Mouse (Mus musculus): ENCODE data around the gene Lrriq3. TPM values are rescaled to one million over a fixed set of nuclear protein-coding genes. Genes with fewer than 3 reads are reported as not detected.

Lrriq3 gene
- polyA plus RNA-seq, 1 experiment from 2014 or later = 1.4 TPM

DNA sequence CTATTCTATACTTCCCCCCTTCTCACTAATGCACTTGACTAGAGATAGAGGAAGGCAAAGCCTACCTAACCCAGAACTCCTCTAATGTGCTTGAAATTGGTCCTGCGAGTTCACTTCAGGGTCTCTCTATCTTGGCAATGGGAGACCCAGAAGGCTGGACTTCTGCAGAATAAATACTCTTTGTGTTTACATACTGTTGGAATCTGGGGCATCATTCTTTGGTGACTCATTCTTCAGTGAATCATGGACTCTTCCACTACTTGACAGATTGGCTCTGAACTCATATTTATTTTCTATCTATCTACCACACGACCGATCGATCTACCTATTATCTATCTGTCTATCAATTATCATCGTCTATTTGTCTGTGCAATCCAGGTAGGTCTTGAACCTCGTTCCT is 1.2 kb upstream of the Lrriq3 start:
- 94% methylated on average over 6 of the region's 6 CpGs for WGBS
- Histone ChIP-seq H3K9me3 (ENCODE audit: control insufficient read depth, low read length) (no peaks in the 10 kb centered on the region), H3K9ac (replicated peaks; ENCODE audit: low read depth, low read length) (no peak overlapping the region), H3K36me3 (ENCODE audit: control insufficient read depth, insufficient read depth, low read length) (peaks cover 11% of the 10 kb centered on the region), H3K27ac (ENCODE audit: low read depth, low read length) (no peak overlapping the region), H3K4me2 (ENCODE audit: low read depth, low read length) (peak overlapping the region; percentile 62; the same call in 1 of the 2 replicates), H3K4me1 (ENCODE audit: control insufficient read depth, insufficient read depth, low read length) (0 out of 2 replicates have a peak, but pooled peaks cover 3% of the 10 kb centered on the region), H3K27me3 (ENCODE audit: control insufficient read depth, insufficient read depth, low read length) (no peaks in the 10 kb centered on the region), H3K4me3 (ENCODE audit: low read depth, low read length) (peak overlapping the region; percentile 44)
- ATAC-seq (ENCODE audit: low read depth) = no peak

DNA sequence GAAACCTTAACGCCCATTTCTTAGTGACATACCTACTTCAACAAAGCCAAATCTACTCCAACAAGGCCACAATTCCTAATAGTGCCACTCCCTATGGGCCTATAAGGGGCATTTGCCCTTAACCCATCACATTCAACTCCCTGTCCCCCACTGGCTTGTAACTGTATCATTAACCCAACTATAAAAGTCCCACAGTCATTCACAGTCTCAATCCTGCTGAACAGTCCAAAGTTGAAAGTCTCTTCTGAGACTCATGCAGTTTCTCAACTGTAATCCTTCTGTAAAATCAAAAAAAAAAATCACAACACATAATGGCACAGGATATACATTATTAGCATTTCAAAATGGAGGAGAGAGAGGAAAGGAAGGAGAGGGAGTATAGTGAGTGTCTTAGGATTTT is 6.0 kb downstream of the Lrriq3 start:
- no peak for ATAC-seq (ENCODE audit: low read depth)
- Histone ChIP-seq H3K4me1 (ENCODE audit: control insufficient read depth, insufficient read depth, low read length) (no peaks in the 10 kb centered on the region), H3K4me2 (ENCODE audit: low read depth, low read length) (no peak overlapping the region), H3K27me3 (ENCODE audit: control insufficient read depth, insufficient read depth, low read length) (no peaks in the 10 kb centered on the region), H3K27ac (ENCODE audit: low read depth, low read length) (no peak overlapping the region), H3K36me3 (ENCODE audit: control insufficient read depth, insufficient read depth, low read length) (no peaks in the 10 kb centered on the region), H3K9ac (replicated peaks; ENCODE audit: low read depth, low read length) (no peak overlapping the region), H3K4me3 (ENCODE audit: low read depth, low read length) (no peak overlapping the region), H3K9me3 (ENCODE audit: control insufficient read depth, low read length) (no peaks in the 10 kb centered on the region)
- WGBS = 86% methylated on average over 1 of the region's 1 CpGs

DNA sequence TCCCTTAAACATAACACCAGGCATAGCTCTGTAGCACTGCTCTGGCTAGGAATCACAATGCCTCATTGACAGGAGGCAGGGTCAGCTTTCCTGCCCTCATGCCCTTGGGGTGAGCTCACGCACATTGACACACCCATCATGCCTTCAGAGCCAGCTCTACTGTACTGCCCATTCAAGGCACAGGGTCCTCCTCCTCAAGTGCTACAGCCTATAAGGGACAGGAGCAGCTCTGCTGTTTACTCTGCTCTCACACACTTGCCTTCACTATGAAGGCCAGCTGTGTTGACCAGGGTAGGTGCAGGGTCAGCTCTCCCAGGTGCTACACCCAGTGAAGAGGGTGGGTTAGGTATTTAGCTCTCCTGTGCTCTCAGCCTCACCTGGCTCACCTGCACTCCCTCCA is 12.7 kb downstream of the Lrriq3 start:
- no peak overlapping the region for H3K9ac ChIP-seq (replicated peaks; ENCODE audit: low read depth, low read length)
- H3K4me2 ChIP-seq (ENCODE audit: low read depth, low read length) = no peak overlapping the region
- no peak overlapping the region for H3K27ac ChIP-seq (ENCODE audit: low read depth, low read length)
- no peaks in the 10 kb centered on the region for H3K4me1 ChIP-seq (ENCODE audit: control insufficient read depth, insufficient read depth, low read length)
- H3K9me3 ChIP-seq (ENCODE audit: control insufficient read depth, low read length) = no peaks in the 10 kb centered on the region
- H3K27me3 ChIP-seq (ENCODE audit: control insufficient read depth, insufficient read depth, low read length) = no peaks in the 10 kb centered on the region
- H3K4me3 ChIP-seq (ENCODE audit: low read depth, low read length) = no peak overlapping the region
- no peak for ATAC-seq (ENCODE audit: low read depth)
- 81% methylated on average over 1 of the region's 1 CpGs for WGBS
- no peaks in the 10 kb centered on the region for H3K36me3 ChIP-seq (ENCODE audit: control insufficient read depth, insufficient read depth, low read length)

DNA sequence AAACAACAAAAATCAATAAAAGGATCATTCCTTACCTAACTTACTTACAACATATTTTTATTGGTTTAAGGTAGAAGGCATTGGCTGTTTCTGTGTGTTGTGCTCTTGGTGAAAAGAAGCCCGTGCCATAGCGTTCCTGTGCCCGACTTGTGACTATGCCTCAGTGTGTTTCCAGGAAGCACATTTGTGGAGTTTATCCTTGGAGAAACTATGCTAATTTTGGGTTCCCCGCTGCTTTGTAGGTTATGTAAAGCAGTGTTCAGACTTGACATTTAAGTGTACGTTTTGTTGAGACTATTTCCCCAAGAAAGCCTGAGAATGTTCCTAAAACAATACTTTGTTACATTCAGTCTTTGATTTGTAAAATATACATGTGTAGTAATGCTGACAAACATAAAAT is 44.5 kb downstream of the Lrriq3 start:
- Histone ChIP-seq H3K27ac (ENCODE audit: low read depth, low read length) (no peak overlapping the region), H3K9me3 (ENCODE audit: control insufficient read depth, low read length) (no peaks in the 10 kb centered on the region), H3K27me3 (ENCODE audit: control insufficient read depth, insufficient read depth, low read length) (no peaks in the 10 kb centered on the region), H3K4me1 (ENCODE audit: control insufficient read depth, insufficient read depth, low read length) (no peaks in the 10 kb centered on the region), H3K4me2 (ENCODE audit: low read depth, low read length) (no peak overlapping the region), H3K4me3 (ENCODE audit: low read depth, low read length) (no peak overlapping the region), H3K36me3 (ENCODE audit: control insufficient read depth, insufficient read depth, low read length) (no peaks in the 10 kb centered on the region), H3K9ac (replicated peaks; ENCODE audit: low read depth, low read length) (no peak overlapping the region)
- no peak for ATAC-seq (ENCODE audit: low read depth)
- 88% methylated on average over 5 of the region's 5 CpGs for WGBS

DNA sequence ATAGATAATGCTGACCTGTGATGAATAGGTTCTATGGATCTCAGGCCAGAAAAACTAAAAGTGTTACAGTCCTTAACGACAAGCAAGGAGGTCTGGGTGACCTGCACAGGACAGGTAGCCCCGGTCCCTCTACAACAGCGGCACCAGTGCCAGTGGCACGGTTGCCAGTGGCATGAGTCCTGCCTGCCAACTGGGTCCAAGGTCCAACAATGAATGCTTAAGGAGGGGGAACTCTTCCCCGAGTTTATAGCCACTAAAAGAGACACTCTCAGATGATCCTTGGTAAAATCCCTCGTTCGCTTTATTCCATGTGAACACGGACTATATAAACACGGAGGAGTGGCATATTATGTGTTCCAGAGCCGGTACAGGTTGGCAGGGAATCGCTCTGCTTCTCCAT is 47.8 kb downstream of the Lrriq3 start:
- H3K4me2 ChIP-seq (ENCODE audit: low read depth, low read length) = no peak overlapping the region
- H3K9ac ChIP-seq (replicated peaks; ENCODE audit: low read depth, low read length) = no peak overlapping the region
- no peak overlapping the region for H3K27ac ChIP-seq (ENCODE audit: low read depth, low read length)
- H3K36me3 ChIP-seq (ENCODE audit: control insufficient read depth, insufficient read depth, low read length) = no peaks in the 10 kb centered on the region
- H3K4me3 ChIP-seq (ENCODE audit: low read depth, low read length) = no peak overlapping the region
- WGBS = 95% methylated on average over 11 of the region's 11 CpGs
- H3K9me3 ChIP-seq (ENCODE audit: control insufficient read depth, low read length) = no peaks in the 10 kb centered on the region
- no peaks in the 10 kb centered on the region for H3K27me3 ChIP-seq (ENCODE audit: control insufficient read depth, insufficient read depth, low read length)
- ATAC-seq (ENCODE audit: low read depth) = no peak
- no peaks in the 10 kb centered on the region for H3K4me1 ChIP-seq (ENCODE audit: control insufficient read depth, insufficient read depth, low read length)

DNA sequence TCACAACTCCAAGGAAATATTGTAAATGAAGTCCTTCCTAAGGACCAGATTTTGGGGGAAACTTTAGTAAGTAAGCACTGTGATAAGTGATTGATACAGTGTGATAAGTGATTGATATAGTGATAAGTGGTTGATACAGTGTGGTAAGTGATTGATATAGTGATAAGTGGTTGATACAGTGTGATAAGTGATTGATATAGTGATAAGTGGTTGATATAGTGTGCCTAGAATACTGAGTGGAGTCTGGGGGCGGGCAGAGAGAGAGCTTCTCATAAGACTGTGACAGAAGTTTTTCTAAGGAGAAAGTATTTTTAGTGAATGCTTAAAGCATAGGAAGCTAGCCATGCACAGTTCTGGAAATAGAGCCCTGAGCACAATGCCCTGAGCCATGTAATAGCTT is 51.1 kb downstream of the Lrriq3 start:
- Histone ChIP-seq H3K4me3 (ENCODE audit: low read depth, low read length) (no peak overlapping the region), H3K9ac (replicated peaks; ENCODE audit: low read depth, low read length) (no peak overlapping the region), H3K27me3 (ENCODE audit: control insufficient read depth, insufficient read depth, low read length) (no peaks in the 10 kb centered on the region), H3K4me1 (ENCODE audit: control insufficient read depth, insufficient read depth, low read length) (no peaks in the 10 kb centered on the region), H3K4me2 (ENCODE audit: low read depth, low read length) (no peak overlapping the region), H3K9me3 (ENCODE audit: control insufficient read depth, low read length) (no peaks in the 10 kb centered on the region), H3K36me3 (ENCODE audit: control insufficient read depth, insufficient read depth, low read length) (no peaks in the 10 kb centered on the region), H3K27ac (ENCODE audit: low read depth, low read length) (no peak overlapping the region)
- no peak for ATAC-seq (ENCODE audit: low read depth)
- WGBS = 86% methylated on average over 1 of the region's 1 CpGs

DNA sequence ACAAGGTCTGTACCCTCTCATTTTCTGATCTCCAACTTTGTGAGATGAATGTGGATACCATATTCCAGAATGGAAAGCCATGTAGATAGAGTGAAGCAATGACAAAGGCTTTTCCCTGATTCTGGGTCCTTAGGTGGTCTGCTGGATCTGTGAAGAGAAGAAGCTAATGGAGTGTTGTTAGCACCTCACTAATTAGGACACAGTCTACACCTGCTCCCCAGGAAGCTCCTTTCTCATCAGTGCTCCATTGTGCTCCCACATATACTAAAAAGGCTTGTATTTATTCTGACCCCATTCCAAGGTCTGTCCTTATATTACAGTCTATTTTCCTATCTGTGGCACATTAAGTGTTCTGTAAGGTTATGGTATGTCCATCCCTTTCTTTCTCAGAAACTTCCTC is 68.6 kb downstream of the Lrriq3 start:
- Histone ChIP-seq H3K27ac (ENCODE audit: low read depth, low read length) (no peak overlapping the region), H3K9ac (replicated peaks; ENCODE audit: low read depth, low read length) (no peak overlapping the region), H3K4me3 (ENCODE audit: low read depth, low read length) (no peak overlapping the region), H3K36me3 (ENCODE audit: control insufficient read depth, insufficient read depth, low read length) (no peaks in the 10 kb centered on the region), H3K4me2 (ENCODE audit: low read depth, low read length) (no peak overlapping the region), H3K27me3 (ENCODE audit: control insufficient read depth, insufficient read depth, low read length) (no peaks in the 10 kb centered on the region), H3K9me3 (ENCODE audit: control insufficient read depth, low read length) (no peaks in the 10 kb centered on the region), H3K4me1 (ENCODE audit: control insufficient read depth, insufficient read depth, low read length) (no peaks in the 10 kb centered on the region)
- no peak for ATAC-seq (ENCODE audit: low read depth)

DNA sequence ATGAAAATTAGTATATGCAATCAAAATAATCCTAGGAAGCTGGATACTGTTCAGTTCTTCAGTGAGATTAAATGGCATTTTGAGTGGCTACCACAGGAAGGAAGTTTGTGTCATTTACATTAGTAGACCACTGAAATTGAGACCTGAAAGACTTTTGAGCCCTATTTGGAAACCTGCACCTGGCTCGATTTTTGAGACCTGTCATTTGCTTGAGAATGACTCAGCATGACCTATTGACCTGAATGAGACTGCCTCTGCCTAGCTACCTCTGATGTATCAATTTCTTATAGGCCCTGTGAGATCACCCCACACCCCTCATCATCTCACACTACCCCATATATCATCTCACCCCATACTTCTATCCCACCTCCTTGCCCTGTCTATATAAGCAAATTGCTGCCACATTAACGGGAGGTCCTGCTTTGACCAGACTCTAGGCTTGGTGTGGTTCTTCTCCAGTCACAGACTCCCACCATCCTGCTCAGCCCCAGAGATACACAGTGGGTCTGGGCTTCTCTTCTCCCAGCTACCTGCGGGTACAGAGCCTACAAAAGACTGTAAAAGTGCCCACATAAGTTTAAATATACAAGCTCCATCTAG is 87.2 kb downstream of the Lrriq3 start:
- H3K4me2 ChIP-seq (ENCODE audit: low read depth, low read length) = no peak overlapping the region
- 80% methylated on average over 3 of the region's 3 CpGs for WGBS
- H3K36me3 ChIP-seq (ENCODE audit: control insufficient read depth, insufficient read depth, low read length) = no peaks in the 10 kb centered on the region
- no peaks in the 10 kb centered on the region for H3K27me3 ChIP-seq (ENCODE audit: control insufficient read depth, insufficient read depth, low read length)
- no peaks in the 10 kb centered on the region for H3K9me3 ChIP-seq (ENCODE audit: control insufficient read depth, low read length)
- no peak for ATAC-seq (ENCODE audit: low read depth)
- no peak overlapping the region for H3K9ac ChIP-seq (replicated peaks; ENCODE audit: low read depth, low read length)
- H3K27ac ChIP-seq (ENCODE audit: low read depth, low read length) = no peak overlapping the region
- H3K4me1 ChIP-seq (ENCODE audit: control insufficient read depth, insufficient read depth, low read length) = no peaks in the 10 kb centered on the region
- no peak overlapping the region for H3K4me3 ChIP-seq (ENCODE audit: low read depth, low read length)

DNA sequence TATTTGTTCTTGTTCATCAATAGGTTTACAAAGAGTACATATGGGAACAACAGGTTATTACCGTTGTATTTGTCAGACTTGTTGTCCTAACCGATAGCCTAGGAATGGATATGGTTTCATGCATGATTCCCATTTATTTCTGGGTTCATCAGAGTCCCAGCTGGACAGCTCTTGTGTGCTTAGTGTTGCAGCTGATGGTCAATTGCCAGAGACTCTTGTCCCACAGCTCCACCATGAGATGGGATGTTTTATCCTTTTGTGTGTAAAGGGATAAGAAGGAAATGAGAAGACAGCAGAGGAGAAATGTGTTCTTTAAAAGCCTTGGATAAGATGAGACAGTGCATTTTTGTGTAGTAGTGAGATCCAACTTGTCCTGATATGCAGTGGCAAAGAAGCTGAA is 93.2 kb downstream of the Lrriq3 start:
- H3K4me2 ChIP-seq (ENCODE audit: low read depth, low read length) = no peak overlapping the region

More for the DNA sequence above, 93.2 kb downstream of the Lrriq3 start:
- H3K36me3 ChIP-seq (ENCODE audit: control insufficient read depth, insufficient read depth, low read length) = no peaks in the 10 kb centered on the region
- no peak overlapping the region for H3K27ac ChIP-seq (ENCODE audit: low read depth, low read length)
- ATAC-seq (ENCODE audit: low read depth) = no peak
- no peaks in the 10 kb centered on the region for H3K9me3 ChIP-seq (ENCODE audit: control insufficient read depth, low read length)
- H3K4me3 ChIP-seq (ENCODE audit: low read depth, low read length) = no peak overlapping the region
- no peak overlapping the region for H3K9ac ChIP-seq (replicated peaks; ENCODE audit: low read depth, low read length)
- 88% methylated on average over 2 of the region's 2 CpGs for WGBS
- no peaks in the 10 kb centered on the region for H3K27me3 ChIP-seq (ENCODE audit: control insufficient read depth, insufficient read depth, low read length)
- no peaks in the 10 kb centered on the region for H3K4me1 ChIP-seq (ENCODE audit: control insufficient read depth, insufficient read depth, low read length)

Data from neural tube, embryonic 14.5 days (tissue).